11 mouse cellular contexts compared by ENCODE assay signal in genomic region chr2:115769597-115770305, GRCm38 (mm10).
DNase-seq lines count a peak whose midpoint lies in the region.
"Had no signal": no experiment of that assay in that cellular context is flagged by ENCODE, and none has a peak within 500 bp of the region (broad histone marks: within the 10 kb centered on the region; RNA-seq: fewer than 3 reads in every experiment).

No protein-coding gene starts in this region.

- H3K9me3 ChIP-seq in midbrain, embryonic 10.5 days (replicated peaks): no peaks in the 10 kb centered on the region

- no peak overlapping the region for H3K4me3 ChIP-seq in midbrain, embryonic 10.5 days
- H3K4me3 ChIP-seq: megakaryocyte, embryonic 14.5 days had no signal

- H3K27me3 ChIP-seq in midbrain, embryonic 10.5 days (ENCODE audit: low read depth, poor library complexity, severe bottlenecking): no peaks in the 10 kb centered on the region
- H3K27me3 ChIP-seq: megakaryocyte, embryonic 14.5 days had no signal

- DNase-seq in frontal cortex, adult 2 months (ENCODE audit: extremely low spot score in 1 of 2, low spot score in 1 of 2): peak; percentile 42 to 48
- peak; percentile 12 to 38 for DNase-seq in layer of hippocampus, adult 18-20 months (ENCODE audit: low spot score in 2 of 2)
- peak; percentile 12 to 18 for DNase-seq in left cerebral cortex, adult 8-10 months (ENCODE audit: low spot score in 2 of 2)
- DNase-seq in right cerebral cortex, postnatal 14 days: peak; percentile 50
- DNase-seq in midbrain, embryonic 10.5 days (ENCODE audit: low spot score): no peak
- no peak for DNase-seq in cerebellum, adult 18-20 months
- no peak for DNase-seq in cerebellum, adult 8-10 months
- DNase-seq: cerebellum, adult 2 months; heart, adult 18-20 months; kidney, adult 2 months had no signal

- no peak overlapping the region for H3K27ac ChIP-seq in midbrain, embryonic 10.5 days (replicated peaks)

- 87% methylated on average over 10 of the region's 10 CpGs for WGBS in midbrain, embryonic 10.5 days

- H3K4me1 ChIP-seq in midbrain, embryonic 10.5 days: no peaks in the 10 kb centered on the region
- H3K4me1 ChIP-seq: megakaryocyte, embryonic 14.5 days had no signal

- H3K36me3 ChIP-seq in midbrain, embryonic 10.5 days: no peaks in the 10 kb centered on the region

Comparison
In these comparisons a context has a peak if more than half of its experiments do, and no peak if none do; other contexts are left out.
1. DNase-seq: peak in frontal cortex, adult 2 months (2 of 2), layer of hippocampus, adult 18-20 months (2 of 2), left cerebral cortex, adult 8-10 months (2 of 2) and right cerebral cortex, postnatal 14 days (single experiment); none in midbrain, embryonic 10.5 days (single experiment), cerebellum, adult 18-20 months (0 of 2) and cerebellum, adult 8-10 months (single experiment).